ENCODE assay signal across 8 mouse cellular contexts in genomic region chr8:88272231-88273050, GRCm38 (mm10). TPM values are rescaled to one million over a fixed set of nuclear protein-coding genes. Genes with fewer than 3 reads are reported as not detected.
DNase-seq lines count a peak whose midpoint lies in the region; ATAC-seq and TF ChIP-seq lines count a peak whose summit lies in the region.

Gene Adcy7, plus strand, starts transcription at chr8:88272403.

- H3K27ac ChIP-seq in kidney, adult 2 months (ENCODE audit: insufficient read depth, low read depth, low read length), result no peak within 1 kb of the TSS
- no peak within 1 kb of the TSS for H3K27ac ChIP-seq in brown adipose tissue, adult 24 weeks (replicated peaks; ENCODE audit: low read depth, low read length)
- peak within 1 kb of the TSS; percentile 81 for H3K27ac ChIP-seq in forebrain, embryonic 10.5 days
- no peak within 1 kb of the TSS; the same call in 1 of the 2 replicates for H3K27ac ChIP-seq in liver, embryonic 11.5 days (ENCODE audit: low read depth, low read length)
- H3K27ac ChIP-seq in midbrain, embryonic 16.5 days (ENCODE audit: low read length), result no peak within 1 kb of the TSS
- no peak within 1 kb of the TSS for H3K27ac ChIP-seq in stomach, embryonic 16.5 days (ENCODE audit: low read length)

- peak within 1 kb of the TSS; percentile 93 for H3K4me2 ChIP-seq in liver, embryonic 11.5 days
- peak within 1 kb of the TSS; percentile 96 for H3K4me2 ChIP-seq in midbrain, embryonic 16.5 days (ENCODE audit: low read length)
- peak within 1 kb of the TSS; percentile 93 for H3K4me2 ChIP-seq in stomach, embryonic 16.5 days (ENCODE audit: low read depth, low read length)

- TF ChIP-seq POLR2A in kidney, adult 2 months (IDR thresholded peaks at IDR 0.05; ENCODE audit: low read depth, low read length), result no peak

- H3K9me3 ChIP-seq in forebrain, embryonic 10.5 days, result no peaks in the 10 kb centered on the region
- H3K9me3 ChIP-seq in liver, embryonic 11.5 days (ENCODE audit: control insufficient read depth, low read length), result no peaks in the 10 kb centered on the region
- no peaks in the 10 kb centered on the region for H3K9me3 ChIP-seq in midbrain, embryonic 16.5 days (replicated peaks; ENCODE audit: control insufficient read depth, low read length, poor library complexity, severe bottlenecking)
- no peaks in the 10 kb centered on the region for H3K9me3 ChIP-seq in stomach, embryonic 16.5 days (replicated peaks; ENCODE audit: control insufficient read depth, low read length)

- no peaks in the 10 kb centered on the region for H3K36me3 ChIP-seq in kidney, adult 2 months (ENCODE audit: control insufficient read depth, insufficient read depth, low read length)
- H3K36me3 ChIP-seq in forebrain, embryonic 10.5 days (replicated peaks), result no peaks in the 10 kb centered on the region
- no peaks in the 10 kb centered on the region for H3K36me3 ChIP-seq in liver, embryonic 11.5 days (ENCODE audit: control insufficient read depth, insufficient read depth, low read length)
- H3K36me3 ChIP-seq in midbrain, embryonic 16.5 days (ENCODE audit: control insufficient read depth, insufficient read depth, low read length), result no peaks in the 10 kb centered on the region
- H3K36me3 ChIP-seq in stomach, embryonic 16.5 days (ENCODE audit: control insufficient read depth, insufficient read depth, low read length), result no peaks in the 10 kb centered on the region

- peak within 1 kb of the TSS; percentile 6; the same call in 1 of the 2 replicates for H3K4me3 ChIP-seq in kidney, adult 2 months (ENCODE audit: insufficient read depth, low read depth, low read length)
- peak within 1 kb of the TSS; percentile 53 for H3K4me3 ChIP-seq in brown adipose tissue, adult 24 weeks (ENCODE audit: insufficient read depth, low read depth, low read length)
- H3K4me3 ChIP-seq in forebrain, embryonic 10.5 days, result peak within 1 kb of the TSS; percentile 58
- peak within 1 kb of the TSS; percentile 60 for H3K4me3 ChIP-seq in liver, embryonic 11.5 days (ENCODE audit: low read depth, low read length)
- H3K4me3 ChIP-seq in midbrain, embryonic 16.5 days (ENCODE audit: low read depth, low read length), result peak within 1 kb of the TSS; percentile 51
- H3K4me3 ChIP-seq in stomach, embryonic 16.5 days (replicated peaks; ENCODE audit: low read length), result peak within 1 kb of the TSS; percentile 51

- no peaks in the 10 kb centered on the region for H3K4me1 ChIP-seq in kidney, adult 2 months (ENCODE audit: control insufficient read depth, insufficient read depth, low read length)
- no peaks in the 10 kb centered on the region for H3K4me1 ChIP-seq in brown adipose tissue, adult 24 weeks (ENCODE audit: control insufficient read depth, insufficient read depth, insufficient read length, low read length)
- peaks cover 12% of the 10 kb centered on the region for H3K4me1 ChIP-seq in forebrain, embryonic 10.5 days
- H3K4me1 ChIP-seq in liver, embryonic 11.5 days (replicated peaks; ENCODE audit: control insufficient read depth, insufficient read depth, low read length), result peaks cover 30% of the 10 kb centered on the region
- no peaks in the 10 kb centered on the region; the same call in 1 of the 2 replicates for H3K4me1 ChIP-seq in midbrain, embryonic 16.5 days (ENCODE audit: control insufficient read depth, insufficient read depth, low read length)
- H3K4me1 ChIP-seq in stomach, embryonic 16.5 days (ENCODE audit: control insufficient read depth, insufficient read depth, low read length), result 0 out of 2 replicates have a peak, but pooled peaks cover 4% of the 10 kb centered on the region

- no peaks in the 10 kb centered on the region for H3K27me3 ChIP-seq in kidney, adult 2 months (replicated peaks; ENCODE audit: control insufficient read depth, insufficient read depth, low read length)
- H3K27me3 ChIP-seq in forebrain, embryonic 10.5 days (ENCODE audit: poor library complexity, severe bottlenecking), result peaks cover 75% of the 10 kb centered on the region
- H3K27me3 ChIP-seq in liver, embryonic 11.5 days (replicated peaks; ENCODE audit: control insufficient read depth, insufficient read depth, low read length), result peaks cover 8% of the 10 kb centered on the region; the same call in 1 of the 2 replicates
- H3K27me3 ChIP-seq in midbrain, embryonic 16.5 days (ENCODE audit: control insufficient read depth, insufficient read depth, low read depth, low read length), result peaks cover 10% of the 10 kb centered on the region
- H3K27me3 ChIP-seq in stomach, embryonic 16.5 days (ENCODE audit: control insufficient read depth, insufficient read depth, low read length), result peaks cover 14% of the 10 kb centered on the region

- DNase-seq in kidney, adult 2 months, result peak; percentile 13
- no peak for DNase-seq in kidney, adult 9 months
- DNase-seq in forebrain, embryonic 10.5 days (ENCODE audit: extremely low spot score, low spot score), result peak; percentile 51
- DNase-seq in liver, embryonic 11.5 days (ENCODE audit: low spot score), result peak; percentile 56

- peak in 1 of 2 experiments; percentile 21; a peak in 2 of 4 replicates for ATAC-seq in hematopoietic stem cell, adult 5-6 weeks (replicated peaks in 1 of 2; ENCODE audit: insufficient read depth in 1 of 2, low FRiP score in 2 of 2, low TSS enrichment in 1 of 2, low read depth in 1 of 2, poor library complexity in 2 of 2, severe bottlenecking in 2 of 2)
- ATAC-seq in liver, embryonic 11.5 days (replicated peaks; ENCODE audit: low FRiP score), result peak; percentile 73
- peak; percentile 28 for ATAC-seq in midbrain, embryonic 16.5 days
- ATAC-seq in stomach, embryonic 16.5 days (ENCODE audit: insufficient read depth, low FRiP score), result peak; percentile 41; the same call in 1 of the 2 replicates

- peak within 1 kb of the TSS; percentile 70 for H3K9ac ChIP-seq in liver, embryonic 11.5 days (ENCODE audit: low read depth, low read length)
- H3K9ac ChIP-seq in midbrain, embryonic 16.5 days (ENCODE audit: low read depth, low read length), result peak within 1 kb of the TSS; percentile 64
- H3K9ac ChIP-seq in stomach, embryonic 16.5 days (ENCODE audit: low read length), result peak within 1 kb of the TSS; percentile 70

- TF ChIP-seq CTCF in kidney, adult 2 months (conservative IDR thresholded peaks at IDR 0.05; ENCODE audit: insufficient read depth, insufficient read length, low read depth, low read length), result 0 out of 2 replicates have a peak, but pooled peaks have one; percentile 19

- 7% methylated on average over 64 of the region's 64 CpGs for WGBS in kidney, adult 2 months
- WGBS in forebrain, embryonic 10.5 days, result 3% methylated on average over 64 of the region's 64 CpGs
- 3% methylated on average over 64 of the region's 64 CpGs for WGBS in liver, embryonic 11.5 days
- 3% methylated on average over 60 of the region's 64 CpGs for WGBS in midbrain, embryonic 16.5 days
- 5% methylated on average over 64 of the region's 64 CpGs for WGBS in stomach, embryonic 16.5 days

RNA-seq across cellular contexts. Expression of gene Adcy7, which starts in this region (rescaled TPM):
- polyA plus RNA-seq in kidney, adult 2 months (2012; rRNA removed), result 3.0 and 4.8 TPM in 2 replicates
- 1.6 and 1.7 TPM in 2 replicates for polyA plus RNA-seq in brown adipose tissue, adult 24 weeks (2012; ENCODE audit: insufficient read depth, insufficient read length, missing spikeins)
- polyA plus RNA-seq in forebrain, embryonic 10.5 days (2016; fragmentation: Nextera tagmentation; extraction: Ambion mirVana), result 3.1 and 4.0 TPM in 2 replicates
- 51.4 and 64.2 TPM in 2 replicates for total RNA-seq in hematopoietic stem cell, adult 5-6 weeks (2017)
- polyA plus RNA-seq in liver, embryonic 11.5 days (2014; fragmentation: Nextera tagmentation; extraction: Ambion mirVana), result 46.6 and 49.7 TPM in 2 replicates
- polyA plus RNA-seq in midbrain, embryonic 16.5 days (2015; fragmentation: Nextera tagmentation; extraction: Ambion mirVana), result 4.2 and 6.6 TPM in 2 replicates
- 8.7 and 8.9 TPM in 2 replicates for polyA plus RNA-seq in stomach, embryonic 16.5 days (2015; fragmentation: Nextera tagmentation; extraction: Ambion mirVana)

Comparison
In these comparisons a context has a peak if more than half of its experiments do, and no peak if none do; other contexts are left out.
1. H3K4me3 ChIP-seq: peak in every context shown above with its lines; median percentile 60 in liver, embryonic 11.5 days; 58 in forebrain, embryonic 10.5 days; 53 in brown adipose tissue, adult 24 weeks; 51 in midbrain, embryonic 16.5 days; 51 in stomach, embryonic 16.5 days; 6 in kidney, adult 2 months.